Mouse (Mus musculus) kidney, postnatal 10 days (tissue): ENCODE measurements around the gene Srxn1.

Experiments used
- DNase-seq: peaks from one replicate; pipeline ENCODE4 v3.0.0; 2021; ENCODE audit warnings: mixed read lengths

The Srxn1 gene

DNA sequence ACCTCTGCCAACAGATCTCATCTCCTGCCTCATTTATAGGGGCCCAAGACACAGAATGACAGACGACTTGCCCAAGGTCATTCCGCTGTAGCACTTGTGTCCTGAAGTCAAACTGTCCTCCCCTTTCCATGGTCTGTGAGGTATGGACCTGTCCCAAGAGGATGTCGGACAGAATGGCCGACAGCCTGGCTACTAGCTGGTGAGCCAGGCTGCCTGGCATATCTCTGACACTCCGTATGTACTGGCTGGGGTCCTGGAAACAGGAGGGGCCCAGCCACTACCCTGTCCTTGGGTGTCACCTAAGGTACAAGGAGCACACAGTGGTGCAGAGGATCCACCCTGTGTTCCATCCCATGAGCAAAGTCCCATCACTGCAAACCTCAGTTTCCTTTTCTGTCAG is 14.8 kb upstream of the Srxn1 start:
- DNase-seq, result no peak

DNA sequence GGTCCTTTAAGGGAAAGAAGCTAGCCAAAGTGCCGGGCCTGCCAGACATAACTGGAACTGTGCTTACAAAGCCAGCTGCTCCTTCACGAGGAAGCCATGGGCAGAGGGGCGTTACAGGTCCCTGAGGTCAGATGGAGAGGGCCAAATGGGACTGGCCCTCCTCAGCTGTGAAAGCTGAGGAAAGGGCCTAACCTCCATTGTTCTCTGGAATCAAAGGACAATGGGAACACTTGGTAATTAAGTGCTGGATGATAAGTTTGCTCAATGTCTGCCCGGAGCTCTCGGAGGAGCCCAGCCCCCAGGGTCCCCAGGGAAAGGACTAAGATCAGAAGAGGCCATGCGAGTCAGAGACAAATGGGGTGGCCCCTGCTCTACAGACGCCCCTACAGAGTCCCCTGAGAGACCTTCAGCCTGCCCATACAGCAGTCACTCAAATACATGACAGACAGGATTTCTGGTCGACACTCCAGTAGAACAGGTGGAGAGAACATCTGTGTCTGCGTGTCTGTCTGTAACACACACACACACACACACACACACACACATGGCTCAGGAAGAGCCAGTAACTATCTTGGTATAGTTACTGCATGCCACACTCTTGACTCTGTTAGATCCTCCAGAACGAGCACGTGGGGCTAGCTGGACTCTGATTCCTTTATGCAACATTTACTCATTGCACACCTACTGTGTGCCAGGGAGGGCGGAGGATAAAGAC is 13.8 kb upstream of the Srxn1 start:
- no peak for DNase-seq

DNA sequence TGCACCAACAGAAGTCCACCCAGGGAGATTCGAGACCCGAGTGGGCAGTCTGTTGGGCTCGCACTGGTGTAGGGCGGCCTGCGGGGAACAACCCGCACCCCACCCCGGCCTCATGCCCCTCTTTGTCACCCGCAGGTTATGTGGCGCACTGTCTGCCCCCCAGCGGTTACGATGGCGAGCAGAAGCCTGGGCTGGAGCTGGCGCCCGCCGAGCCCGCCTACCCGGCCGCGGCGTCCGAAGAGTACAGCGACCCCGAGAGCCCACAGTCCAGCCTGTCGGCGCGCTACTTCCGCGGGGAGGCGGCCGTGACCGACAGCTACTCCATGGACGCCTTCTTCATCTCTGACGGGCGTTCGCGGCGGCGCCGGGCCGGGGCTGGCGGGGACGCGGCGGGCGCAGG is 12.4 kb upstream of the Srxn1 start:
- DNase-seq, result no peak

DNA sequence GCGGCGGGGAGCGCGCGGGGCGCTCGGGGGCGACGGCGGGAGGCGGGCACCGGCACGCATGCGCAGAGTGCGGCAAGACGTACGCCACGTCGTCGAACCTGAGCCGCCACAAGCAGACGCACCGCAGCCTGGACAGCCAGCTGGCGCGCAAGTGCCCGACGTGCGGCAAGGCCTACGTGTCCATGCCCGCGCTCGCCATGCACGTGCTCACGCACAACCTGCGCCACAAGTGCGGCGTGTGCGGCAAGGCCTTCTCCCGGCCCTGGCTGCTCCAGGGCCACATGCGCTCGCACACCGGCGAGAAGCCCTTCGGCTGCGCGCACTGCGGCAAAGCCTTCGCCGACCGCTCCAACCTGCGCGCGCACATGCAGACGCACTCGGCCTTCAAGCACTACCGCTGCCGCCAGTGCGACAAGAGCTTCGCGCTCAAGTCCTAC is 11.9 kb upstream of the Srxn1 start:
- peak; percentile 21 for DNase-seq

DNA sequence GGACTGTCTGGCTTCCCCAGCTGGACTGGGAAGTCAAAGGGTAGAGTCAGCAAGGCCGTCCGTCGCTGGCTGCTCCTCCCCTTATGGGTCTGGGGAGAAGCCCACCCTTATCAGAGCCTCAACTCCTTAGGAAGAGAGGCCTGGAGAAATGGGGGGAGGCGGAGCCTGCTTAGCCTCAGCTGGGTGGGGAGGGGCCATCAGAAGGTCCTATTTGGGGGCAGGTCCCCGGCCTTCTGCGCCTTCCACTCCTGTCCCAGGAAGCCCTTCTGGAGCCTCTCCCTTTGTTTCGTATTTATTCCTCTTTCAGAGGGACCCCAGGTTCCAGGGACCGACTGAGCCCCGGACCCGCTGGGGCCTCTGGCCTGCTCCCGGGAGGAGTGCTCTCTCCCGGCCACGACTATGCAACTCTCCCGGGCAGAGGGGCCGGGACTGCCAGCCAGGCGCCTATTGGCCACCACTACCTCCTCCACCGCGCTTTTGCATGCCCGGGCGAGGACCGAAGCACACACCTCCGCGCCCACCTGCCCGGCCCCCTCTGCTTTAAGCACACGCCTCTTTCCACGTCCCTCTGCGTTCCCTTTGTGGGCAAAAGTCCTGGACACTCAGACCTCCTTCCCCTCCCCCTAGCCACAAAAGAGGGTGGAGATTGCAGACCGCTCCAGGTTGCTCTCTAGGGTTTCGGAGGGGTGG is 10.3 kb upstream of the Srxn1 start:
- DNase-seq, result no peak

DNA sequence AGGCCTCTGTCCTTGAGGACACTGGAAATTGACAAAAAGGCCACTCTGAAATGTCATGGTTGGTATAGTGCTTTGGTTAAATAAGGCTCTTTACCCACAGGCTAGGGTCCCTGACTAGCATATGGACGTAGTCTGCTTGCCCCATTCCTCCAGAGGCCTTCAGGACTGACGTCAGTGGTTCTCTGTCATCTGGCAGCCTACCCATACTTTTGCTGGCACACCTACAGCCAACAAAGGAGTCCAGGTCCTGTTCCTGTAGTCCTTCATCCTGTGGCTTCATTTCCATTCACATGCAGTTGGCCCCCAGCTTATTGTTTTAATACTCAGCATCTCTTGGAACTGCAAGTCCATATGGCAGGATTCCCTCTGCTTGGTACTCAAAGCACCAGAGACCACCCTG is 8.4 kb upstream of the Srxn1 start:
- DNase-seq, result no peak

DNA sequence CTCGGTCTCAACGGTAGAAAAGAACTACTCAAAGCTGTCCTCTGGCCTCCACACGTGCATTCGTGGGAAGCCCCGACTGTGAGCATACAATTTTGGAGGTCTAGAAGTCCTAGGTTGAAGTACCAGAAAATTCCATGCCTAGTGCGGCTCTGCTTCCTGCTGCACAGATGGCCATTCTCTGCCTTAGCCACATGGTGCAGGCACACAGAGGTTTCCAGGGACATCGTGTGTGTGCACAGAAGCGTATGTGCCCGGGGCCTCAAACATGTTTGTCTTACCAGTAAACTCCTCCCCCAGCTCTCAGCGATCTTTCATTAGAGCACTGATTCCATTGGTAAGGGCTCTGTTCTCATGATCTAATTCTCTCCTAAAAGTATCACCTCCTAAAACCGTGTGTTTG is 7.4 kb upstream of the Srxn1 start:
- DNase-seq, result no peak

DNA sequence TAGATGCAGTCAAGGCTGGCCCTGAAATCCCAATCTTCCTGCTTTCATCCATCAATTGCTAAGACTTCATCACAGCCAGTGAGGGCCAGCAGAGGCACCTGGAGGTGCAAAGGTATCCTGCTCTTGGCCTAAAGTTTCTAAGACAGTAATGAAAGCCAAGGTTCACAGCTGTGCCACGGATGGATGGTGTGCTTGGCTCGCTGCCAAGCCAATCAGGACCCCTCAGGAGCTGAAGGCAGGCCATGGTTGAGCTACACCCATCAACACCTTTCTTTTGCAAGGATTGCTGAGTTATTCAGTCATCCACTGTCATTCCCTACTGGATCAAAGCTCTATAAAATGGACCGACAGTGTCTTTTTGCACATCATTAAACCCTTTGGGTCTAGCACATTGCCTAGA is 5.8 kb upstream of the Srxn1 start:
- DNase-seq, result peak; percentile 35

DNA sequence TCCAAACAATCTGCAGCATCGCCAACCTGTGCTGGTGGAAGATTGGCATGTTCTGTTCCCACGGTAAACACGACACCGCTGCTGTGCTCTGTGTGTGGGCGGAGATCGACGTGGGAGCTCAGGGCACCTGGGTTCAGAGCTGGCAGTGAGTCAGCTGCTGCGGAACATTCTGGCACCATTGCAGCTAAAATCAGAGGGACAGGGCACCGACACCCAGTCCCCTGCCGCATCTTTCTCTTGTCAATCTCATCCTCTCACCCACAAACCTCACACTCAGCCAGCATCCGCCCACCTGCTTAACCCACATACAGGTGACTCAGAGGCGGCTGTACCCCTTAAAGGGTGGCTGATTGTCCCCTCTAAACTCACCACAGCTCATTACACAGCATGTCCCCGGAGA is 3.6 kb upstream of the Srxn1 start:
- DNase-seq, result no peak

DNA sequence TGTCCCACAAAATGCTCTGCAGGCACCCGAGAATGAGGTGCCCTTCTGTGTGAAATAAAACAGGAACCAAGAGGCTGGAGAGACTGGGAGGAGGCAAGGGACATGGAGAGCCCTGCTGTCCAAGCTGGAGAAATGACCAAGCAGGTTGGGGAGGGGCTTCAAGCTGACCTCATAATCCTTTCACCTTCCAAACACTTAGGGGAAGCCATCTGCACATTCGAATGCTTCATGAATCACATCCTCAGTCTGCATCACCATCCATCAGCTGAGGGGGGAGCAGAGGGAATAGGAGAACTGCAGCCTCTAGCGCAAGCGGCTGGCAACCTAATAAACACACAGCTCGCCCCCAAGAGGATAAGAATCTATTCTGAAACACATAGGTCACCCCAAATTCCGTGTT is 2.9 kb upstream of the Srxn1 start:
- DNase-seq, result no peak

DNA sequence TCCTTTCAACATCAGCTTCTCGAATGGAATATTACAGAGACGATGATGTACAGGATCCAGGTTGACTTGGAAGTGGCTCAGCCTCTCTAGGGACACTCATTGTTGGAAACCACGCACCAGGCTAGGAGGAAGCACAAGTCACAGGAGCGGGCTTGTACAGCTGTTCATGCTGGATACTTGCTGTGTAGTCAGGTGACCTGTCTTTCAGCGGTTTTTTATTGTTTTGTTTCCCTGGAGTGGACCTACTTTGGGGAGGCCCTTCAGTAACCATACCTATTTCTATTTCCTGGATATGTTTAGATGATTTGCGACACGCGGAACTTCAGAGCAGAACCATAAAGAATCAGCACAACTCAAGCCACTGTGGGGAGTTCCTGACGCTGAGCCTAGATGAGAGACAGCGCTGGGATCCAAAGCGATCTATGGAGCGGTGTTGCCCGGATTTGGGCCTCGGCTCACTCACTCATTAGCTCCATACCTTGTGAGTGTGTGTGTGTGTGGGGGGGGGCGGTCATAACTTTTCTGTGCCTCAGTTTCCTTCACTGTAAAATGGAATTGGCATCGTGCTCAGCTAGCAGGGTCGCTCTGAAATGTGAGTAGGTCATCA is 502 bp upstream of the Srxn1 start:
- DNase-seq, result no peak

DNA sequence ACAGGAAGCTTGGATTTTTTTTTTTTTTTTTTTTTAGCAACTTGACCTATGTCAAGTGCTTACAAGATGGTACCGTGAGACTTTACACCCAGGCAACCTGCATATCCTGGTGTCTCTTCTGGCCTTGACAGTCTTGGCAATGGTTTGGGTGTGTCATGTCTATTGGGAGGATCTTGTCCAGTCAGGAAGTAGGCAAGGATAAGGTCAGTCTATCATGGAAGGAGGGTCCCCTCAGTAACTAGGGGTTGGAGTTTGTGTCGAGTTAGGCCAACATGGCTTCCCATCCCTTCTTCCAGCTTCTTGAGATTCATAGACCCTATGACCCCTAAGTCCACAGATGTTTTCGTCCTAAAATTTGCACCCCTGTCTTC is 894 bp downstream of the Srxn1 start:
- no peak for DNase-seq

DNA sequence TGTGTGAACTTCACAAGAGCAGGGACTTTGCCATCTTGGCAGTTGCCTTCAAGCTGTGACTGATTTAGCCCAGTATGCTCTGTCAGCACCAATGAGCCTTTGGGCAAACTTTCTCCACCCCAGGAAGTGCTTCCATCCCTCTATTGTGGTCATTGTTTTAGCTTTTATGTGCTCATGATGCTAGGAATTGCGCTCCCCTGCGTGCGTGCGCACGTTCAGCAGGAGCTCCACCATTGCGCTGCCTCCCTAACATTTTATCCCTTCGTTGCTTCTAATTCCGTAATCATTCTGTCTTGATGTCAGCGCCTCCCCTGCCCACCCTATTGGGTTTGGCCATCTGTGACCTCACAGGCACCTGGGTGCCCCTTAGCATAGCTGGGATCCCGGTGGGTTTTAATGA is 1.3 kb downstream of the Srxn1 start:
- DNase-seq, result no peak

DNA sequence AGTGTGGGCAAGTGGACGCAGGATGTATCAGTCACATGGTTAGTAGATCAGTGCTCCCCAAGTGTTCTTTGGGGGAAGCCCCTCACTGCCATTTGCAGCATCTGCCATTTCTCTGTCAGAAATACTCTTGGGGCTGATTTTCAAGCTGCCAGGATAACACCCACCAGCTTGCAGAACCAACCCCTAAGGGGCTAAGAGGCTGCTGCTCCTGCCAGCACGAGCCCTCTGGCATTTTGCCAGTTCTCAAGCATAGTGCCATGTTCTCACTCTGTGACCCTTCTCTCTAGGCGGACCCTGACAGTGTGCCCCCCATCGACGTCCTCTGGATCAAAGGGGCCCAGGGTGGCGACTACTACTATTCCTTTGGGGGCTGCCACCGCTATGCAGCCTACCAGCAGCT is 3.4 kb downstream of the Srxn1 start:
- no peak for DNase-seq

DNA sequence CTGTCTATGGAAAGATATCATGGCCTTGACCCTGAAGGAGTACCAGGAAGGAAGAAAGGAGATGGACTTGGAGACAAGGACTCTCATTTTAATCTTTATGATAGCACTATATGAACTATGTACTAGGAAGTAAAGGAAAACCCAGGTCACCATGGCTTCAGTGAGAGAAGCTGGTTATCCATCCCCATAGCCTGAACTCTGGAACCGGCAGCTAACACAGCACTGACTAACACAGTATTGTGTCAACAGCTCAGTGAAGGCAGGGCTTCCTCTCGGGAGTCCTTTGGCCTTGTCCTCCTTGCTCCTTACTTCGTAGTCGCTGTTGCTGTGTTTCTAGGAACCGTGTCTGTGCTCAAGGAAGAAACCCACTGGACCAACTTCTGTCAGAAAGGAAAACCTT is 4.1 kb downstream of the Srxn1 start:
- no peak for DNase-seq

DNA sequence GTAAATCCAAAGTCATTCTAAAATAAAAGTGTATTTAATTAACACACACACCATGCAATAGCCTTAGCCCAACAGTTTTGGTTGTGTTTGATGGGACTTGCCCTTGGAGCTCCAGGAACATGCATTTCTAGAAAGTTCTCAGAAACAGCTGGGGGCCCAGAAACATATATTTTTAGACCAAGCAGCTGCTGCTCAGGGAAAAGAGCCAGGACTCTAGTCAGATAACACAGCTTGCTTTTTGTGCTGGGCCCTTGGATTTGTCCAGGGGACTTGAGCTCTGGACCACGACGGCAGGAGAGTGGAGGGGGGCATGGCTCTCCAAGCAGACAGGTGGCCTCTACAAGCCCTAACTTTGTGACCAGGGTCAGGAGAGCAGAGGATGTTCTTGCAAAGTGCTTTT is 6.0 kb downstream of the Srxn1 start:
- peak; percentile 26 for DNase-seq

DNA sequence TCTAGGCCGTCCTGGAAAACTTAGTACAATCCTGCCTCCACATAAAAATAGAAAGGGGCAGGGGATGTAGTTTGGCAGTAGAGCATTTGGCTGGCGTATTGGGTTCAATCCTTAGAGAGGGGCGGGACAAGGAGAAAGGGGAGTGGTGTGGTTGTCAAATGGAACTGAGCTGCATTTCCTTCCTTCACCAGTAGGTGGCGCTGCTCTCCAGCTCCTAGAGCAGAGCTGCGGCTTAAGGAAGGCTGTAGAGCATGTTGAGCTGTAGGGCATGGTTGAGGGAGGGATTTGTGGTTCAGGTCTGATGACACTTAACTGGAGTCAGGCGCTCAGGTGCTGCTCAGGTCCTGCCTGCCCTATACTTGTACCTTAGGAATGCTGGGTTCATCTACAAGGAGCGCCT is 6.6 kb downstream of the Srxn1 start:
- peak; percentile 95 for DNase-seq

DNA sequence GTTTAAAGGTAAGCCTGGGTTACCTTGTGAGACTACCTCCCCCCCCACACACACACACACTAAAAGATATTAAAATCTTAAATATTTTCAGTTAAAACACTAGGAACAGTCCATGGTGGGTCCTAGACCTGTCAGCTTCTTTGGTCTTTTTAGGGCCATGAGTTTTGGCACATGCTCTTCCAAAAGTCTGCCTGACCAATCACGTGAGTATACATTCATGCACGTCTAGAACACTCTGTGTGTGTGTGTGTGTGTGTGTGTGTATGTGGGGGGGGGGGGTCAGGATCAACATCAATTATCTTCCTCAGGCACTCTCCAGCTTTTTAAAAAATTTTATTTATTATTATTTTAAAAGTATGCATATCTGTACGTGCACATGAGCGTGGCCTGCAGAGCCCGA is 7.2 kb downstream of the Srxn1 start:
- DNase-seq, result no peak

DNA sequence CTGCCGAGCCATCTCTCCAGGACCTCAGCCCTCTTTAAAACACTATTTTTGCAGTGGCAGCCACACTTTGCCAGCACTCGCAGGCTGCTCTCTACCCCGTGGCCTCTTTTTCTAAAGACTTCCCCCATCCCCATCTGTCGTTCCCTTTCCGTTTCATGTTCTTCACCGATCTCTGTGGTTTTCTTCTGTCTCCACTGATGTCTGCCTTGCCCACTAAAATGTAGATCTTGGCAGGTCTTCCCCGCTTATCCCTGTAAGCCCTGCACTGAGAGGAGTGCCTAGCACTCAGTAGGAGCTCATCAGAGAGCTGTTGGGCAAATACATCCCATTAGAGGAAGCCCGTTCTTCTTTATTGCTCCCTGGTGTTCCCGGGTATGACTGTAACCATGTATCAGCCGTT is 7.7 kb downstream of the Srxn1 start:
- no peak for DNase-seq

DNA sequence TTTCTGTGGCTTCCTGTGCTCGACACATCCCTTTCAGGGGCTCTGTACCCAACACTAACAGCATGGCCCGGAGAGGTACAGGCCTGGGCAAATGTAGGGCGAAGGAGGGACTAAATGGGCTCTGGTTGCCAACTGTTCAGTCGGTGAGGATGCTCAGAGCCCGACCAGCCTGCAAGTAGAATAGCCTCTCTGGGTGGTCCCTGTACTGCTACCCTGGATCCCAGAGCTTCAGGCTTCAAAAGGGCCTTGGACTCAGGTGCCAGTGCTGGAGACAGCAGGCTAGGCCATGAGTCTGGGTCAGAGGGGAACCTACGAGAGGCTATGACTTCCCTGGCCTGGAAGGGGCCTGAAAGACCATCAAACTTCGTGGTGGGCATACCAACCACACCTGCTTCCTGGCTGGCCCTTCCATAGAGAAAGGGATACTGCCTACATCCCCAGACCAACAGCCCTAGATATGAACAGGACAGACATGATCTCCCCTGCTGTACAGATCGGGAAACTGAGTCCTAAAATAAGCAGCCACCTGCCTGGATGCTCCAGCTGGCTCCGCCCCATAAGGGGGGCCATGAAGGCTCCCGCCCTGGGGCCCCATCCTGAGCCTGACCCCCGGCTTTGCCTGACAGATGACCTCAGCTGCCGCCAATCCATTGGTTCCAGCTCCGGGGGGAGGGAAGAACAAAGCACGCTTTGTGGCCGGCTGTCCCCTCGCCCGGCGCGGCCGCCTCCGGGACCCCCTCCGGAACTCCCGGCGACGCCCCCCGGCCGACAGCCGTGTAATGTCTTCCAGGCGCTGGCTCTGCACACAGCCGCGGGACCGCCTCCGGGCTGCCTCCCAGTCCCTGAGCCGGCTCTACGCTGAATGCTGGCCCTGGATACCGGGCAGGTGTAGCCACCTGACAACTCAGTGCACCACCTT is 9.0 kb downstream of the Srxn1 start:
- DNase-seq, result peak; percentile 47

DNA sequence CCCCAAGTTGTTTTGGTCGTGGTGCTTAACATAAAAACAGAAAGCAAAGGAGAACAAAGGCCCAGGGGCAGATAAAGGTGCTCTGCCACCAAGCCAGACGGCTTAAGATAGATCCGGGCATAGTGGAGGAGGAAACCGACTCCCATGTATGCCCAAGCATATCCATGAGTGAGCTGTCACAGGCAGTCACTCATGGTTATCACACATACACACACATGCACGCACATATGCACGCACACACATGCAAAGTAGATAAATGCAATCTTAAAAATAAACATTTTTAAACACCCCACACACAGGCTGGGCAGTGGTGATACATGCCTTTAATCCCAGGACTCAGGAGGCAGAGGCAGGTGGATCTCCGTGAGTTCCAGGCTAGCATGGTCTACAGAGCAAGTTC is 12.4 kb downstream of the Srxn1 start:
- DNase-seq, result no peak

DNA sequence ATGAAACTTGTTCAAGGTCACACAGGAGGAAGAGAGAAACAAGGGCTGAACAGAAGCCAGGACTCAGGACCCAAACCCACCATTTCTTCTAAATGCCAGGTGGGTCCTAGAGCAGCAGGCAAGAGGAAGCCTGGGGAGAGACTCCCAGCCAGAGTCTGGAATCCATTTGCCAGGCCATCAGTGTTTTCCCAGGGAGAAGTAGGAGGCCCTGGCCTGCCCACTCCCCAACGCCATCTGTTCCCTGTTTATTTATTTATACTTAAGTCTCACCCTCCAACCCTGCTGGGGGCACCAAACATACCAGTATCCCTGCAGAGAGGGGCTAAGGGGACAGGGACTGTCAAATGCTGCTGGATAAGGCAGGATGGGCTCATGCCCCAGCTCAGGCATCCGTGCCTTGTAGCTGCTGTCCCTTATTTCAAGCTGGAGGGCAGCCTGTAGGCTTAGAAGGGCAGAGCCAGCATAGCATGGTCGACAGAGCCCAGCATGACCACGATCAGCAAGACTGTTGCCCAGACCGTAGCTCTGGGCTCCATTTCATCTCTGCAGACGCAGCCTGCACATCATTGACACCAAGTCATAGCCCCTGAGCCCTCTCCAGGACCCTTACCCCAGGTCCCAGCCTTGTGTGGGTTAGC is 14.0 kb downstream of the Srxn1 start:
- no peak for DNase-seq

DNA sequence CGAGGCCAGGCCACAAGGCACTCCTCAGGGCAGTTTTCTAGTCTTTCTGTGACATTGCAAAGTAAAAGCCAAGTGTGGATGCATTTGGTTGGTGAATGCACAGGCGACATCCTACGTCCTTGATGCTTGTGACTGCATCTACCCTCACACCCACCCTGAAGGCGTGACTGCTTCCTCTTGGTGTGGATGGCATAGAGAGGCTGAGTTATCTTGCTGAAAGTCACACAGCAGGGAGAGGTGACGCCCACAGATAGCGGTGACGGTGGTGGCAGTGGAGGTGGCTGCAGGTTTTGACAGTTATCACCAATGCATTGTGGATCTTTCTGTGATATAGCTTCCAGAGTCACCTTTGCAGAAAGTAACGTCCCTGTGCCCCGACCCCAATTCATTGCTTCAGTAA is 17.6 kb downstream of the Srxn1 start:
- no peak for DNase-seq
